Mouse (Mus musculus) neural tube, embryonic 12.5 days (tissue): Measurements from ENCODE around the gene Ubl3. TPM values are rescaled to one million over a fixed set of nuclear protein-coding genes. Genes with fewer than 3 reads are reported as not detected.

Source experiments
- ATAC-seq: fragments of 200-750 bp; cut with Nextera tagmentation; 2 replicates; pipeline ENCODE4 v1.8.0; 2017; ENCODE audit warnings: low read depth, mild to moderate bottlenecking, moderate TSS enrichment, moderate library complexity; ENCODE audit not compliant: low FRiP score
- H3K27ac ChIP-seq: fragments of 300-500 bp; sonication (generic); 2 replicates; pipeline ENCODE4 v1.5.1; 2016
- H3K27me3 ChIP-seq: fragments of 300-500 bp; sonication (generic); replicated peaks from 2 replicates; pipeline ENCODE4 v1.6.1; 2016; ENCODE audit warnings: mild to moderate bottlenecking
- H3K36me3 ChIP-seq: fragments of 300-500 bp; sonication (generic); 2 replicates; pipeline ENCODE4 v1.6.1; 2016; ENCODE audit warnings: mild to moderate bottlenecking
- H3K4me1 ChIP-seq: fragments of 300-500 bp; sonication (generic); 2 replicates; pipeline ENCODE4 v1.6.1; 2016
- H3K4me2 ChIP-seq: fragments of 300-500 bp; sonication (generic); replicated peaks from 2 replicates; pipeline ENCODE4 v1.6.1; 2016; ENCODE audit warnings: mild to moderate bottlenecking
- H3K4me3 ChIP-seq: fragments of 300-500 bp; sonication (generic); 2 replicates; pipeline ENCODE4 v1.5.1; 2016
- H3K9ac ChIP-seq: fragments of 300-500 bp; sonication (generic); 2 replicates; pipeline ENCODE4 v1.6.1; 2016; ENCODE audit warnings: mild to moderate bottlenecking
- H3K9me3 ChIP-seq: fragments of 300-500 bp; sonication (generic); 2 replicates; pipeline ENCODE4 v1.6.1; 2016; ENCODE audit warnings: mild to moderate bottlenecking
- WGBS: fragments of 180-500 bp; shearing (Covaris S2); methylation state at CpG from one replicate; pipeline ENCODE4 v1.1.7; 2016; 5-methylcytosine and 5-hydroxymethylcytosine counted together
- polyA plus RNA-seq: library from polyadenylated mRNA; unstranded; fragments of >200 nt; fragmentation: Nextera tagmentation; extraction: Ambion mirVana; gene quantifications from 2 replicates; pipeline ENCODE4 v1.2.1, GENCODE M21; 2016

The Ubl3 gene
- polyA plus RNA-seq, 1 experiment from 2014 or later: 106 TPM

GRCm38 (mm10) chr5:148510265-148510664, 42.3 kb downstream of the Ubl3 start:
- H3K36me3 ChIP-seq: peaks cover 46% of the 10 kb centered on the region
- no peaks in the 10 kb centered on the region; the same call in 1 of the 2 replicates for H3K4me1 ChIP-seq
- H3K4me2 ChIP-seq: no peak overlapping the region
- no peaks in the 10 kb centered on the region for H3K27me3 ChIP-seq
- no peak overlapping the region for H3K9ac ChIP-seq
- no peak overlapping the region for H3K27ac ChIP-seq
- no peak for ATAC-seq
- WGBS: 85% methylated on average over 2 of the region's 2 CpGs
- H3K4me3 ChIP-seq: no peak overlapping the region
- no peaks in the 10 kb centered on the region for H3K9me3 ChIP-seq

GRCm38 (mm10) chr5:148509731-148510130, 42.9 kb downstream of the Ubl3 start:
- Histone ChIP-seq H3K36me3 (peaks cover 47% of the 10 kb centered on the region), H3K4me3 (no peak overlapping the region), H3K27ac (no peak overlapping the region), H3K4me1 (no peaks in the 10 kb centered on the region; the same call in 1 of the 2 replicates), H3K4me2 (no peak overlapping the region), H3K9me3 (no peaks in the 10 kb centered on the region), H3K9ac (no peak overlapping the region), H3K27me3 (no peaks in the 10 kb centered on the region)
- 81% methylated on average over 7 of the region's 7 CpGs for WGBS
- no peak for ATAC-seq

- H3K36me3 ChIP-seq: peaks cover 47% of the 10 kb centered on the region
- whole genome bisulfite sequencing: 75% methylated on average over 11 of the region's 11 CpGs
- no peak overlapping the region for H3K9ac ChIP-seq
- H3K27ac ChIP-seq: no peak overlapping the region
- H3K9me3 ChIP-seq: no peaks in the 10 kb centered on the region
- no peaks in the 10 kb centered on the region for H3K27me3 ChIP-seq
- no peak overlapping the region for H3K4me3 ChIP-seq
- no peaks in the 10 kb centered on the region; the same call in 1 of the 2 replicates for H3K4me1 ChIP-seq
- no peak overlapping the region for H3K4me2 ChIP-seq
- no peak for ATAC-seq
Observed at GRCm38 (mm10) chr5:148508901-148509604, 43.5 kb downstream of the Ubl3 start.

- Histone ChIP-seq H3K4me2 (no peak overlapping the region), H3K9ac (no peak overlapping the region), H3K36me3 (peaks cover 42% of the 10 kb centered on the region), H3K4me1 (no peaks in the 10 kb centered on the region), H3K9me3 (no peaks in the 10 kb centered on the region), H3K4me3 (no peak overlapping the region), H3K27ac (no peak overlapping the region), H3K27me3 (no peaks in the 10 kb centered on the region)
- 94% methylated on average over 17 of the region's 17 CpGs for WGBS
- no peak for ATAC-seq
Observed at GRCm38 (mm10) chr5:148505381-148505780, 47.2 kb downstream of the Ubl3 start.

- no peak for ATAC-seq
- no peak overlapping the region for H3K4me2 ChIP-seq
- peaks cover 21% of the 10 kb centered on the region for H3K36me3 ChIP-seq
- no peak overlapping the region for H3K27ac ChIP-seq
- no peaks in the 10 kb centered on the region for H3K27me3 ChIP-seq
- H3K9ac ChIP-seq: no peak overlapping the region
- H3K4me3 ChIP-seq: no peak overlapping the region
- peaks cover 11% of the 10 kb centered on the region; the same call in 1 of the 2 replicates for H3K9me3 ChIP-seq
- H3K4me1 ChIP-seq: no peaks in the 10 kb centered on the region
- 94% methylated on average over 6 of the region's 6 CpGs for WGBS
Observed at GRCm38 (mm10) chr5:148502237-148502636, 50.4 kb downstream of the Ubl3 start.

- Histone ChIP-seq H3K4me1 (no peaks in the 10 kb centered on the region), H3K4me3 (no peak overlapping the region), H3K36me3 (peaks cover 12% of the 10 kb centered on the region), H3K9ac (no peak overlapping the region), H3K9me3 (peaks cover 11% of the 10 kb centered on the region; the same call in 1 of the 2 replicates), H3K27ac (no peak overlapping the region), H3K4me2 (no peak overlapping the region), H3K27me3 (no peaks in the 10 kb centered on the region)
- ATAC-seq: no peak
- WGBS: 92% methylated on average over 6 of the region's 6 CpGs
Observed at GRCm38 (mm10) chr5:148501228-148501957, 51.2 kb downstream of the Ubl3 start.

- WGBS: 91% methylated on average over 8 of the region's 8 CpGs
- Histone ChIP-seq H3K27me3 (no peaks in the 10 kb centered on the region), H3K4me1 (no peaks in the 10 kb centered on the region), H3K27ac (no peak overlapping the region), H3K9me3 (peaks cover 11% of the 10 kb centered on the region; the same call in 1 of the 2 replicates), H3K4me2 (no peak overlapping the region), H3K4me3 (no peak overlapping the region), H3K9ac (no peak overlapping the region), H3K36me3 (peaks cover 4% of the 10 kb centered on the region)
- ATAC-seq: no peak
Observed at GRCm38 (mm10) chr5:148500516-148500915, 52.1 kb downstream of the Ubl3 start.

- no peak overlapping the region for H3K4me3 ChIP-seq
- no peak overlapping the region for H3K27ac ChIP-seq
- no peak overlapping the region for H3K9ac ChIP-seq
- no peak for ATAC-seq
- H3K9me3 ChIP-seq: peaks cover 11% of the 10 kb centered on the region; the same call in 1 of the 2 replicates
- H3K27me3 ChIP-seq: no peaks in the 10 kb centered on the region
- H3K36me3 ChIP-seq: no peaks in the 10 kb centered on the region
- H3K4me2 ChIP-seq: no peak overlapping the region
- 79% methylated on average over 5 of the region's 5 CpGs for WGBS
- no peaks in the 10 kb centered on the region for H3K4me1 ChIP-seq
Observed at GRCm38 (mm10) chr5:148499616-148500015, 53.0 kb downstream of the Ubl3 start.

GRCm38 (mm10) chr5:148495991-148496390, 56.6 kb downstream of the Ubl3 start:
- H3K4me2 ChIP-seq: no peak overlapping the region
- H3K9me3 ChIP-seq: peaks cover 11% of the 10 kb centered on the region; the same call in 1 of the 2 replicates
- no peaks in the 10 kb centered on the region for H3K36me3 ChIP-seq
- WGBS: 94% methylated on average over 6 of the region's 6 CpGs
- H3K4me3 ChIP-seq: no peak overlapping the region
- no peak overlapping the region for H3K27ac ChIP-seq
- no peaks in the 10 kb centered on the region for H3K4me1 ChIP-seq
- H3K27me3 ChIP-seq: no peaks in the 10 kb centered on the region
- no peak overlapping the region for H3K9ac ChIP-seq
- no peak for ATAC-seq

GRCm38 (mm10) chr5:148495173-148495572, 57.4 kb downstream of the Ubl3 start:
- peaks cover 11% of the 10 kb centered on the region; the same call in 1 of the 2 replicates for H3K9me3 ChIP-seq
- H3K27me3 ChIP-seq: no peaks in the 10 kb centered on the region
- no peak overlapping the region for H3K4me3 ChIP-seq
- no peak for ATAC-seq
- WGBS: 63% methylated on average over 10 of the region's 10 CpGs
- no peak overlapping the region for H3K4me2 ChIP-seq
- H3K9ac ChIP-seq: no peak overlapping the region
- no peaks in the 10 kb centered on the region for H3K4me1 ChIP-seq
- no peak overlapping the region for H3K27ac ChIP-seq
- no peaks in the 10 kb centered on the region for H3K36me3 ChIP-seq

GRCm38 (mm10) chr5:148494249-148494648, 58.3 kb downstream of the Ubl3 start:
- Histone ChIP-seq H3K36me3 (no peaks in the 10 kb centered on the region), H3K4me1 (no peaks in the 10 kb centered on the region), H3K27ac (no peak overlapping the region), H3K9me3 (peaks cover 11% of the 10 kb centered on the region; the same call in 1 of the 2 replicates), H3K4me3 (no peak overlapping the region), H3K9ac (no peak overlapping the region), H3K4me2 (no peak overlapping the region), H3K27me3 (no peaks in the 10 kb centered on the region)
- WGBS: 93% methylated on average over 5 of the region's 5 CpGs
- ATAC-seq: no peak

GRCm38 (mm10) chr5:148493025-148493424, 59.6 kb downstream of the Ubl3 start:
- Histone ChIP-seq H3K4me2 (no peak overlapping the region), H3K27ac (no peak overlapping the region), H3K9ac (no peak overlapping the region), H3K36me3 (no peaks in the 10 kb centered on the region), H3K4me3 (no peak overlapping the region), H3K27me3 (no peaks in the 10 kb centered on the region), H3K9me3 (peaks cover 4% of the 10 kb centered on the region; the same call in 1 of the 2 replicates), H3K4me1 (no peaks in the 10 kb centered on the region)
- WGBS: 88% methylated on average over 4 of the region's 4 CpGs
- no peak for ATAC-seq
